Mouse (Mus musculus) spleen, adult 12 weeks (tissue): ENCODE data around the gene Gm11627.
"Not testable (repeated sequence)": the region's sequence is repeated elsewhere in the genome, so short reads cannot be mapped to it uniquely, and the experiment has no call there.

ENCODE experiments used
- DNase-seq: peaks from one replicate; pipeline ENCODE4 v3.0.0; 2022; ENCODE audit warnings: low spot score

Gm11627 gene

DNA sequence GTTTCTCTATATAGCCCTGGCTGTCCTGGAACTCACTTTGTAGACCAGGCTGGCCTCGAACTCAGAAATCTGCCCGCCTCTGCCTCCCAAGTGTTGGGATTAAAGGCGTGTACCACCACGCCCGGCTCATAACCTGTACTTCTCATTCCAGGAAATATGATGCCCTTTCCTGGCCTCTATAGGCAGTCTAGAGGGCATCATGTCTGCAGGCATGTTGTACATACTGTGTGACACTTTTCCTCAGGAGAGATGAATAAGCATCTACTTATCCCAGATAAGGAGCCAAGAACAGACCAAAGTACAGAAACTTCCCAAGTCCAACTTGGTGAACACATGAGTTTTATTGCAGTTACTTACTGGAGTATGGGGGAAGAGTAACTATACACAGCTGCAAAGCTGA lies 20.6 kb downstream of the Gm11627 start:
- no peak for DNase-seq

DNA sequence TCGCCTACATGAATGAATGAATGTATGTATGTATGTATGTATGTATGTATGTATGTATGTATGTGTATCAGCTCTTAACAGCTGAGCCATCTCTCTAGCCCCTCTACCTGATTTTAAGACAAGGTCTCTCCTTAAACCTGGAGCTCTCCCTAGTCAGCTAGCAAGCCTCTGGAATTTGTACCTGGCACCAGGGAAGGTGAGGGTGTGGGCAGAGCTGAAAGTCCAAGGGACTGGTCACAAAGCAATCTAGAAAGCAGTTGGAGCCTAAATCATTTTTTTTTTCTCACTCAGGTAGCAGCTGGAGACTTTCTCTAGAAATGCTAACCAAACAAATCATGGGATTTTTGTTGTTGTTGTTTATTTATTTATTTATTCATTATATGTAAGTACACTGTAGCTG lies 21.9 kb downstream of the Gm11627 start:
- no peak for DNase-seq

DNA sequence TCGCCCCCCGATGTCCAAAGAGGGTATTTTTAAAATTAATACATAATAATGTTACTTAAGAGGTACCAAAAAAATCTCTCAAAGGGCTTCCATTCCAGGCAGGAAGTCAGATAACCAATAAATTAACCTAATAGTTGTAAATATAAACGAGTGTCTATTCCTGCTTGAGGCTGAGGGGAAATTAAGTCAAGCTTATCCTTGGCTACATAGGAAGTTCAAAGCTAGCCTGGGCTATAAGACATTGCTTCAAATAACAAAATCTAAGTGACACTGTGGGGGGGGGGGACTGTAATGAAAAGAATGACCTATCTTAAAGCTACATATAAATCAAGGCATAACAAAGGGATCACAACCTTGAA lies 22.6 kb downstream of the Gm11627 start:
- no peak for DNase-seq

DNA sequence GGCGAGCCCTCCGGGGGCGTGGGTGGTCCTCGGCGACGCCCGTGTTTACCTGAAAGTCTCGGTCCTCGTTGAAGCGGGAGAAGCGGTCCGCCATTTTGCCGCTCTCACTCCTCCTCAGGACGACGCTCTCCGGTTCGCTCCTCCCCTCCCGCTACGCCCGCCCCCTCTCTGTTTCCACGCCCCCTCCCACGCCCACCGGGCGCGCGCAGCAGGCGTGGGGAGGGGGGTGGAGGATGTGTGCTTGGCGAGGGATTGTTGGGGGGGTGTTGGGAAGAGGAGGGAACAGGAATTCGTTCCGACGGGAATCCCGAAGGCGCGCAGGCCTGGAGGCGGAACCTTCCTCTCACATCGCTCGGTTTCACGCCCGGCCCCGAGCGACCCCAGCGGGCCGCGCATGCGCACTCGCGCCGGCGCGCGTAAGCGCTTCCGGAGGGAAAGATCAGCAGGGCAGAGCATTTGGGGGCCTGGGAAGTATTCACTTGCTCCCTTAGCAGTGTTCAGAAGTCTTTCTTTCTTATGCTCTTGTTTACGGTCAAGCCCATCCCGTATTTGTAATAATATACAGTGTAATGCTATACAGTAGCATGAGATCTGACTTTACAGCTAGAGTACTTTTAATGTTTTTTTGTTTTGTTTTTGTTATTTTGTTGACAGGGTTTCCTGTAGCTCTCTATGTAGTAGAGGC lies 23.1 kb downstream of the Gm11627 start, which contains the start of gene Gpatch8:
Gene Gpatch8 (minus strand): TSS at position 362 of the 685 bp plus-strand sequence.
- DNase-seq = peak; percentile 84

DNA sequence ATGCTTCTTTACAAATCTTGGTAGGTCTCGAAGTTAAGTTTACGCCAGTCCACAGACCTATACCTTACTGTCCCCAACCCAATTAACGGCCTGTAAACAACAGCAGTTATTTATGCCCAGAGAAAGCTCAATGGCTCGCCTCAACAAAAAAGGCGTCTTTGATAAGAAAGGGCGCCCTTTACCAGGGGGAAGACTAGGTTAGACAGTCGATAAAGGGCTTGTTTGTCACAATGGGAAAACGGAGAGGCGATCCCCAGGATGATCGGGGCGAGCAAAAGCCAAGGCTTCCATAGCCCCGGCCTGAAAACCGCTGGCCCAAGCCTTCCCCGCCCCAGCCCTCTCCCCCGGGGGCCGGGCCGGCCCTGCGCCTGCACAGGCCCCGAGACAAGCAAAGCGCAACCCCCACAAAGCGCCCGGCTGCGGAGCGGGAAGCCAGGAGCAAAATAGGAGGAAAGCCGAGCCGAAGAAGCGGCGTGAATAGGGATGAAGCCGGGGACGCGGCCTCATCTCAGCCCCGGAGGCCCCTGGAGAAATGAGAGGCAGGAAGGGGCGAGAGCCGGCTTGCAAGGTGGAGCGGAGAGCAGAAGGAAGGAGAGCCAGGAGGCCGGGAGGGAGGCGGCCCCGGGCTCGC lies 23.7 kb downstream of the Gm11627 start:
- no peak for DNase-seq

DNA sequence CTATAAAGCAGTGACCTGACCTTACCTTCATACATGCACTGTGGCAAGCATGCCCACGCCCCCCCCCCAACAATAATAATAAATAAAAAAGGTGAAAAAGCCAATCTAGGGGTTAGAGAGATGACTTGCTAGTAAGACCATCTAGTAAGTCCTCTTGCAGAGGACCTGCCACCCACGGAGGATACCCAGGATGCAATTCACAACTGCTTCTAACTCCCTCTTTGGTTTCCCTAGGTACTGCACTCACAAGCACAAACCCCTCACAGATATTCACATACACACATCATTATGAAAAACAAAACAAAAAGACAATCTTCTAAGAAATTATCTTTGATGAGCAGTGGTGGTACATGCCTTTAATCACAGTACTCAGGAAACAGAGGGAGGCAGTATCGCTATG lies 27.2 kb downstream of the Gm11627 start:
- no peak for DNase-seq

DNA sequence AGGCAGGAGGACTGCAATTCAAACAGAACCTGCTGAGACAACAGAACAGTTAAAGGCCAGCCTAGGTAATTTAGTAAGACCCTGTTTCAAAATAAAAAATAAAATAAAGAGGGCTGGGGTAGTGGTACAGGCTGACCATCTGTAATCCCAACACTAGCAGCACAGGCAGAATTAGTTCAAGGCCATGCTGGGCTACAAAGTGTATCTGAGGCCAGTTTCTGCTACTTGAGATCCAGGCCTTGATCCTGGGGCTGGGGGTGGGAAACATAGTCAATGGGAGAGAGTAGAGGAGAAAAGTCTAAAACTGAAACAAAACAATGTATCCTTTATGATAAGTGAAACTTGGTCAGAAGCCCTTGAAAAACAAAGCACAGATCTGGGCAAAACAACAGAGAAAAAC lies 28.1 kb downstream of the Gm11627 start:
- DNase-seq = no peak

DNA sequence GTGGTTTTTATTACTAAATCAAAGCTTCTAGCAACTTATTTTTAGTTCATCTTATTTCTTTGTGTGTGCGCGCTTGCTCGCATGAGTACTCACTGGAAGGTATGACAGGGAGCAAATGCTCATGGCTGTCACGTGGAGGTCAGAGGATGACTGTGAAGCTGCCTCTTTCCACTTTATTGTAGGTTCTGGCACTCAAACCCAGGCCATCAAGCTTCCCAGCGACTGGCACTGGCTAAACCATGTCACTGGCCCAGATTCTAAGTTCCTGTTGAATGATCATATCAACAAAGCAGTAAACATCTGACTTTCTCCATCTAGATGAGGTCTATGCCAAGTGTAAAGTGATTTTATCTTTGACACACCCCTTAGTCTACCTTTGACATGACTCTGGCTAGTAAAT lies 37.8 kb downstream of the Gm11627 start:
- no peak for DNase-seq

DNA sequence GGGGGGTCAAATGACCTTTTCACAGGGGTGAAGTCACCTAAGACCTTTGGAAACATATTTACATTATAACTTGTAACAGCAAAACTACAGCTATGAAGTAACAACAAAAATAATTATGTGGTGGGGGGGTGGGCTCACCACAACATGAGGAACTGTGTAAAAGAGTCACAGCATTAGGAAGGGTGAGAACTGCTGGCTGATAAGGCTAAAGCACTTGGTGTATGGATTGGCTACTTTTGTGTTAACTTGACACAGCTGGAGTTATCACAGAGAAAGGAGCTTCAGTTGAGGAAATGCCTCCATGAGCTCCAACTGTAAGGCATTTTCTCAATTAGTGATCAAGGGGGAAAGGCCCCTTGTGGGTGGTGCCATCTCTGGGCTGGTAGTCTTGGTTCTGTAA lies 39.0 kb downstream of the Gm11627 start:
- DNase-seq = not testable (repeated sequence)

DNA sequence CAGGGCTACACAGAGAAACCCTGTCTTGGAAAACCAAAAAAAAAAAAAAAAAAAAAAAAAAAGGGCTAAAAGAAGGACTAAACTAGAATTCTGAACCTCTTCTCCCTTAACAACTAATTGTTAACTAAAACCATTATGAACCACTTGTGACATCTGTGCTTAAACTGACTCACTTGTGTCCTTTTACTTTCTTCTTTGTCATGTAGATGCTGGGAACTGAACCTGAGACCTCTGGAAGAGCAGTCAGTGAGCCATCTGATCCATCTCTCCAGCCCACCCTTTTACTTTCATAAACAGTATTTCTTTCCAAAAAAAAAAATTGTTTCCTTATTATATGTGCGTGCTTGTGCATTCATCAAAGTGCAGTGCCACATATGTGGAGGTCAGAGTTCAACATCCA lies 39.6 kb downstream of the Gm11627 start:
- DNase-seq = no peak

DNA sequence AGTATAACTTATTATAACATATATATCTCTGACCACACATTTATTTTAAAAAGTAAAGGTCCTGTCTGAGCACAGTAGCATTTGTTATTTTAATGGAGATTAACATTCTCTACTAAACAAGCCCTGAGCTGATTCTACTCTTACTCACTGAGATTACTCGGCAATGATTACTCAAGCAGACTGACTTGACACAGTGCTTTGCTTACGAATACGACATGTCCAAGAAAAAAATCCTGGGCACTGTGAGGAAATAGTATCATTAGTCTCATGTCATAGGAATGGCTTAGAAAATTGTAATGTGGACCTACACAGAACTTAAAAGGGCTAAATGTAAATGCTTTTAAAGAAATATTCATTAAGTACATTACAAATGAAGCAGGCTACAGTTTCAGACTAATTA lies 43.1 kb downstream of the Gm11627 start:
- no peak for DNase-seq

DNA sequence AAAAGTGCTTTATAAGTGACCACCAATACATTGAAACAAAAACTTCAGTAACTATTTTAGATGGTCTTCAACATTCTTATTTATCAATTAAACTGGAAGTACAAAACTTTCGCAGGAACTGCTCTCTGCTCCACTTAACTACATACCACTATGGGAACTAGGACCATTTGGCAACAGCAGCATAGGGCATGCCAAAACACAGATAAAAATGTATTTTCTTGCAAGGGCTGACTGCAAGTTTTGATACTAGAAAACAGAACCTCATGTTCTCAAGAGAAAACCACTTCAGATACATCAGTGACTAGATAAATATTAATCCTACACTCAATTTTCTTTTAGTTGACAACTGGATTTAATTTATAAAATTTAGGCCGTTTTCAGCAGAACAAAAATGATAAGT lies 45.2 kb downstream of the Gm11627 start:
- DNase-seq = no peak

DNA sequence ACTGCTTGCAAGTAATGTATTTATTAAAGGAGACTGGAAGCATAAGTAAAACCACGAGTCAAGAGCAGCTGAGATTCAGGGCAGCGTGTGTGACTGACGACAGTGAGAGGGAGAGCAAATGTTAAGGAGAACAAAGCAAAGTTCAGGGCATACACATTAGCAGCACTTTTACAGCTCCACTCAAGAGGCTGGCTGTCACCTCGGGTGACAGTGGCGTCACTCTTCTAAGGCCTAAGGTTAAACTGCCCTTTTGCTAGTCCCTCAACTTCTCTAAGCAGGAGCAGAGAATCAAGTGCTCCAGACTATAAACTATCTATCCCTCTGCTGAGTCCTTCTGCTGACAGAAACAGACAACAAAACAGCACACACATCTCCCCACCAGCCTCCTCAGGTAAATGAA lies 47.8 kb downstream of the Gm11627 start:
- DNase-seq = no peak
